Mouse (Mus musculus): ENCODE measurements around the gene Tpgs1.
"Not testable (repeated sequence)": the region's sequence is repeated elsewhere in the genome, so short reads cannot be mapped to it uniquely, and the experiment has no call there.

The Tpgs1 gene

DNA sequence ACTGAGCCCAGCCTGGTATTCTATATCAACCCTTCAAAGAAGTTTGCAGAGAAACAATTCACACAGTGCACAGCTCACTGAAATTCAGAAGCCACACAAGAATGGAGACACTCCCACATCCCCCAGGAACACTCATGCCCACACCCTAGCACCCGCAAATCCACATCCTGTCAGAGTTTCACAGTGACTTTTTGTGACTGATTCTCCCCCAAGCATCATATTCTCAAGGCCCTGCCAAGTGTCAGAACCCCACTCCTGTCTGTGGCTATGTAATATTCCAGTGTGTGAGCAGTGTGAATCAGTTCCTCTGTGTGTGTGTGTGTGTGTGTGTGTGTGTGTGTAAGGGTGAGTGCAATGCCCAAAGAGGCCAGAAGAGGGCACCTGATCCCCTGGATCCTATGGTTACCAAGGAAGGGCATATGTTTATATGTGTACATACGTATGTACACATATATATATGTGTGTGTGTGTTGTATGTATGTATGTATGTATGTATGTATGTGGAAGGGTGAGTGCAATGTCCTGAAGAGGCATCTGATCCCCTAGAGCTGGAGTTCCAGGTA is 22.9 kb downstream of the Tpgs1 start:
- no peak for DNase-seq (ENCODE audit: low spot score in 2 of 2)

DNA sequence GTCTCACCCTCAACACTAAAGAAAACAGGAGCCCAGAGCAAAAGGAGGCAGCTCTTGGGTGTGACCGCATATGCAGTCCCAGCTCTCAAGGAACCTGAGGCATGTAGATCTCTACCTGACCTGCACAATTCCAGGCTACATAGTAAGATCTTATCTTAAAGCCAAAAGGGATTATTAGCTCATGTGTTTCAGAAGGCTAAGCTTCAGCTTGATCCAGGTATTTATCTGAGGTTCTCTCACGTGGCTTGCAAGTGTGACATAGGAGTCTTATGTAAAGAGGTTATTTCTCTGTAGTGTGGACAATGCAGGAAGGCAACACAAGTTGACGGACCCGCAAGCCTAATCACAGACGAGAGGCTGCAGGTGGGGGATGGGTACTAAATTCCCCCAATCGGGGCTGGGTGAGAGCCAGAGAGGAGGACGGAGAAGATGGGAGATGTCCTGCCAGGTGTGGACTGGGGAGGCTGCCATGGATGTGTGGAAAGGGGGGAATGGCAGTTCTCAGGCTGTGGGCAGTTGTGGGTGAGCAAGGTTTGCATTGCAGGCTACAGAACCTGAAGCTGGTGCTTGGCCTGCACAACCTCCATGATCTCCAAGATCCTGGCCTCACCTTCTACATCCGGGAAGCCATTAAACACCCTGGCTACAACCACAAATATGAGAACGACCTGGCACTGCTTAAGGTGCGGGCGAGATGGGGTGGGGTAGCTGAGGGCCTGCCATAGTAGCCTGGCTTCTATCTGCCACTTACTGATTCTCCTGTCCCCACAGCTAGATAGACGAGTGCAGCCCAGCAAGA is 24.6 kb downstream of the Tpgs1 start:
- no peak for DNase-seq (ENCODE audit: low spot score in 2 of 2)

GRCm38 (mm10) chr10:79694379-79694655 is 25.1 kb downstream of the Tpgs1 start:
- no peak for DNase-seq (ENCODE audit: low spot score in 2 of 2)

DNA sequence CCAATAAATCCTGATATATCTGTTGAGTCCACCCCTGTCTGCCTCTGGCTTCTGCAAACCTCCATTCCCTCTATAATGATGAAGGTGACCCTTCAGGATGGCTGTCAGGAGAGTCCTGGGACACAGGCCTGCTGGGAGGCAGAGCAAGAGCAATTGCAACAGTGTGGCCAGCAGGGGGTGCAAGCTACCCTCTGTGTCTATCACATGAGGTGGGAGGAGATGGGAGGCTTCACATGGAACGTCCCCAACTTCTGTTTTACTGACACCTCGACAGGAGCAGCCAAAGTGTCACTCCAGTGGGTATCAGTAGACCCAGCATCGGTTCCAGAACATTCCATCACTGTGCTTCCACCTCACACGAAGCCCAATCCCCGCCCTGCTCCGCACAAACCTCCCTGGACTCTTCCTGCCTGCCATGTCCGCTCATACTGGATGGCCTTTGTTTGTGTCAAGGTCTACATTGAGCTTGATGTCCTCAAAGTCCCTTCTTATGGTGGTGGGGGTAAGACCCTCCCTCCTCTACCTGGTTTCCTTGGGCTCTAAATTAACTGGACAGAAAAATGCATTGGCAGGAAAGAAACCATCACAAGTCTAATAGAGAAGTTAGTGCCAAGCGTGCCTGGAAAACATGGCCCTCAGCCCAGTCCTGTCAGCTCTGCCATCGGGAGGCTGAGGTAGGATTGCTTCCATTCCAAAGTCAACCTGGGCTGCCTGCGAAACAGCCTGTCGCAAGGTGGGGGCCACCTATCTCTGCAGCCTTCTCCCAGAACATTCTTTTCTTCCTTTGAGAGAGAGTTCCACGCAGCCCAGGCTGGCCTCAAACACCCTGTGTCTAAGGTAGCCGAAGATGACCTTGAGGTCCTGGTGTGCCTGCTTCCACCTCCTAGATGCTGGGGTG is 26.3 kb downstream of the Tpgs1 start:
- DNase-seq (ENCODE audit: low spot score in 2 of 2) = no peak

DNA sequence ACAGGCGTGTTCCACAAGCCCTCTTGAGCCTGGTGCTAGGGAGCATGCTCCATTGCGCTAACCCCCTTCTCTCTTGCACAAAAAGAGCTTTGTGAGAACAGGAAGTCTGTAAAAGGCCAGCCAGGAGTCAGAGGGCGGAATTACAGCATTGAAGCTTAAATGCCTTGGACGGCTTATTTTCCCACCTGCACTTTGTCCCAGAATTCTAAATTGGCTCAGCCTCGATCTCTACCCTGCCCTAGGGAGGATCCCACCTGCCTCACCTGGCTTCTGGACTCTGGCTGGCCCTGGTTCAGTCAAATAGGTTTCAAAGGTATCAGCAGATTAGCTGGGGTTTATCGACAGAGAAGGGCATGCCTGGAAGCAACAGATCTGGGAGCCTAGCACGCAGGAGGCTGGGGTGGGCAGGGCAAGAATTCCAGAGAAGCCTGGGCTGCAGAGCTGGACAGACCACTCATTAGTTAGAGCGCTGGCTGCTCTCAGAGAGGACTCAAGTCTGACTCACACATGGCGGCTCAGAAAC is 27.0 kb downstream of the Tpgs1 start:
- no peak for DNase-seq (ENCODE audit: low spot score in 2 of 2)

DNA sequence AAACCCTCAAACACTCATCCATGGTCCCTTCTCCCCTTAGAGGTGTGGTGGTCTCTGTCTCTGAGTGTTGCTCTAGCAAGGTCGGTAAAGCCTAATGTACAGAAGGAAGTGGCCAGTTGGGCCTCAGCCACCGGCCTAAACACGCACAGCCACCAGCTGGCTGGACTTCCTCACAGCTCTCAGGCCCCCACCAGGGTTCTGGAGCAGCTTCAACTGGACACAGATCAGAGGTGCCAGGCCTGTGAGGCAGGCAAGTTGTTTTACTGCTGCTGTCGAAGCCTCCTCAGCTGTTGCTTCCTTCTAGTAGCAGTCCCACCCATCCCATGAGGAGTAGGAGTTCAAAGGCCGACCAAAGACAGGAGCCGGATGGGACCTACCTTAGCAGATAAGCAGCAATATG is 28.7 kb downstream of the Tpgs1 start:
- no peak for DNase-seq (ENCODE audit: low spot score in 2 of 2)

GRCm38 (mm10) chr10:79698459-79698858 is 29.3 kb downstream of the Tpgs1 start:
- no peak for DNase-seq (ENCODE audit: low spot score in 2 of 2)

DNA sequence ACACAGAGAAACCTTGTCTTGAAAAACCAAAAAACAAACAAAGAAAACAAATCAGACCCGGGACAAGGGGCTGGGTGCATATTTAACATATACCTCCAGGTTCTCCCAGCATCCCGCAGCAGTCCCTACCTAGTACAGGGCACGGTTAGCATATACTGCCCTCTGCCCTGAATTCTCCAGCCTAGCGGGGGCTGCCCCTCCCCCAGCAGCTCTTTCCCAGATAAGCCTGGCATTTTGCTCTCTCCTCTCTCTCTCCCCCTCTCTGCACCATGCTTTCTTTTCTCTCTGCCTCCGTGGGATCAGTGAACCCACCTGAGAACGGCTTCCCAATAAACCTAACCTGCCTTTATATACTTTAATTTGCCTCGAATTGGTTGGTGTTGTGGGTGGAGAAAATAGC is 31.5 kb downstream of the Tpgs1 start:
- no peak for DNase-seq (ENCODE audit: low spot score in 2 of 2)

DNA sequence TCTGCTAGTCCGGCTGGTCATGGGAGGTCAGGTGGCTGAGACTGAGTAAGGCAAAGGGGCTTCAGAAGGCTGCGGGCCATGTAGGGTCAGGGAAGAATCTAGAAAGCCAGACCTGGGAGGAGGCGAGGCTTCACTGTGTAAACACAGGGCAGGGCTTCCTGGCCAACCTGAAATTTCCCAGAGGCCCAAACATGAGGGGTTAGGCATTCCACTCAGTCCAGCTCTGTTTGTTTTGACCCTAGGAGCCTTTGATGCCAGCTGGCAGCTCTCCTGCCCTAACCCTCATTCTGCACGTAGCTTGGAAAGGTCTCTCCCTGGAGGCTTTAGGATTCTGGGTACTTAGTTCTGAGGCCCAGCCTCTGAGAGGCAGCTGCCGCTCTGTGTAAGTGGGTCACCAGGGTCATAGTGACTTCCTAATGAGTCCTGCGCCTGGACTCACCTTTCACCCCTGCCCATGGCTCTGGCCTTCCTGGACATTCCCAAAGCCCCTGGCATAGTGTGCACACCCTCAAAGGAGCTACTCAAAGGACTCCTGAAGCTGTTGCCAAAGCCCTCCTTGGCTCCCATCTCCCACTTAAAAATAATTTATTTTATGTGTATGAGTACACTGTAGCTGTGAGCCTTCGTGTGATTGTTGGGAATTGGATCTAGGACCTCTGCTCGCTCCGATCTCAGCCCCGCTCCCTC is 32.4 kb downstream of the Tpgs1 start:
- DNase-seq (ENCODE audit: low spot score in 2 of 2) = no peak

GRCm38 (mm10) chr10:79702970-79703369 is 33.8 kb downstream of the Tpgs1 start:
- DNase-seq (ENCODE audit: low spot score in 2 of 2) = not testable (repeated sequence)

DNA sequence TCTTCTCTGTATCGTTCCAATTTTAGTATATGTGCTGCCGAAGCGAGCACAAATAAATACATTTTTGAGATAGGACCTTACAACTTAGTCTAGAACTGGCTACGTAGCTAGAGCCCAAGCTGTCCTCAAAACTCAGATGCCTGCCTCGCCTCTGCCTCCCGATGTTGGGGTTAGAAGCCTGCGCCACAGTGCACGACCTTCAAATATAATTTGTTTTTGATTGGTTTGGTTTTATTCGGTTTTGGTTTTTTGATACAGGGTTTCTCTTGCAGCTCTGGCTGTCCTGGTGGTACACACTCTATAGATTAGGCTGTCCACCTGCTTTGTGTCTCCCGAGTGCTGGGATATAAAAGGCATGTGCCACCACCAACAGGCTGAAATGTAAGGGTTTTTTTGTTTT is 34.4 kb downstream of the Tpgs1 start:
- DNase-seq (ENCODE audit: low spot score in 2 of 2) = no peak

DNA sequence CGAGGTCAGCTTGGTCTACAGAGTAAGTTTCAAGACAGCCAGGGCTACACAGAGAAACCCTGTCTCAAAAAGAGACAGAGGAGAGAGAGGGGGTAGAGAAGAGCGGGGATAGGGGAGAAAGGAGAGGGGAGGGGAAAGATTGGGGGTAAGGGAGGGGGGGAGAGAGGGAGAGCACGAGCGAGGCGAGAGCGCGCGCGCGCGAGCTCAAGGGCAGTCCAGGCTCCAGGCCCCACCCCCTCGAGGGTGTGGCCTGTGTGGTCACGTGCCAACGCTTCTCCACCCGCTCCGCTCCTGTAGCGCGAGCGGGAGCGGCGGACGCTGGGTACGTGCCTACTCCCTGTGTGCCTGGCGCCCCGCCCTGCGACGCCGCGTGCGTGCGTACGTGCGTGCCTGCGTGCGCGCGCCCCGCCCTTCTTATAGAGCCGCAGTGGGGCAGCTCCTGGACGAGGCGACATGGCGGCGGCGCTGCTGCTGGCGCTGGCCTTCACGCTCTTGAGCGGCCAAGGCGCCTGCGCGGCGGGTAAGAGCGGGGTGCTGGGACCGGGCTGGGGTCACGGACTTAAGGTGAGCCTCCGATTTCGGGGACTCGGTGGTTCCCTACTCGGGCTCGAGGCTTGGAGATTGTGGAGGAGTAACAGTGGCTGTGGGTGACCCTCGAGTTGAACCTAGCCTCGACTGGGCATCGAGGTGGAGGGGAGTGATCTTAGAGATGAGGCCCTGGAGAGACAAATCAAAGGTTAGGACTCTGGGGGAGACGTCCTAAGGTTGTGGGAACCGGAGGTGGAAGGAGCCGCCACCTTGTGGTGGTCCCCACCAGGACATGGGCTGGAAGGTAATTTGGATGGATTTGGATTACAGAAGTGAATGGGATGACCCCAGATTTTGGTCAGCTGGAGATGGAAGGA is 35.1 kb downstream of the Tpgs1 start, which contains the start of gene Bsg:
Bsg (plus strand) TSS at position 427 of the 905 bp plus-strand sequence.
- peak; percentile 96 to 99 for DNase-seq (ENCODE audit: low spot score in 2 of 2)

DNA sequence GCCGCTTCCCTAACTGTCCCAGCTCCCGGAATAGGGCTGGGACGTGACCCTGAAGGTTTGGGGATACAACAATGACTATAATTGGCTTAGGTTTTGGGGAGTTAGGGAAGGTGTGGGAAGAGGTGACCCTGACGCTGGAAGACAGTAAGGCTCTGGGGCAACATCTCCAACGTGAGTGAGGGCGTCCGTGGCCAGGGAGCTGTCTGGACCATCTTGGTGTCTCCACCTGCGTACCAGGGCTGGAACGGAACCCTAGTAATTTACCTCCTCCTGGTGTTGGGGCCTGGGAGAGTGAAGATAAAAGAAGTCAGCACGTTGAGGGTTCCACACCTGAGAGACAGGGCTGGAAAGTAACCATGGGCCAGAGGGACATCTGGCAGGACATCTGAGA is 35.8 kb downstream of the Tpgs1 start:
- DNase-seq (ENCODE audit: low spot score in 2 of 2) = no peak

- DNase-seq (ENCODE audit: low spot score in 2 of 2) = no peak
These were observed 36.8 kb downstream of the Tpgs1 start for GRCm38 (mm10) chr10:79705951-79706350.

GRCm38 (mm10) chr10:79706406-79707094 is 37.4 kb downstream of the Tpgs1 start:
- no peak for DNase-seq (ENCODE audit: low spot score in 2 of 2)

DNA sequence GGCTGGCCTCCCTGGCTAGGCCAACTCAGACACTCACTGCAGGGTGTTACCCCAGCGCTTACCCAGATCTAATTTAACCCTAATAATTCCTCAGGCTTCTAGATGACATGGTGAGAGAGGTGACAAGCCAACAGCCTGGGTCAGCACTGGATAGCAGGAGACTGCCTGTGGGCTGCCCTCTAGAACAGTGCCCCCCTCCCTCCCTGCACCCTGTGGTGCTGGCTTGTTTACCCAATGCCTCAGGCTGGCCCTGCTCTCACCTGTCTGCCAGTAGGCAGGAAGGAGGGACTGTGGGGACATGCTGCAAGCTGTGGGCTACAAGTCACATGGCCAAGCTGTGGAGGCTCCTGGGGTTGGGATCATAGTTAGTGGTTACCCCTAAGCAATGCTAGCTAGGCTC is 38.0 kb downstream of the Tpgs1 start:
- DNase-seq (ENCODE audit: low spot score in 2 of 2) = no peak

DNA sequence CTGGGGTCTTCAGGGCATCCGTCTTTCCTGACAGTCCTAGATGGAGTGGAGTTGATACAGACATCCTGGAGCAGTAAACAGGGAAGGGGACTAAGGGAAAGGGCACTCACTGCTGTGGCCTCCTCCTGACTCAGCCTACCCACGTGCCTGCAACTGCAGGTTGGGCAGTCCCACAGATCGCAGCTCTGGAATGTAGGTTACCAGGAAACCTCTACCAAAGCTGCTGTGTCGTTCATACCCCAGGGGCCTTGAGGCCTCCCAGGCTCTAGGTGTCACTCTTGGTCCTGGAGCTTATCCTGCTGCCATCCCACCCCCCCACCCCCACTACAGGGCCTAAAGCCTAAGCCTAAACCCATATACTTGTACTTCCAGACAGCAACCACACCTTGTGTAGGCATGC is 38.6 kb downstream of the Tpgs1 start:
- DNase-seq (ENCODE audit: low spot score in 2 of 2) = no peak

DNA sequence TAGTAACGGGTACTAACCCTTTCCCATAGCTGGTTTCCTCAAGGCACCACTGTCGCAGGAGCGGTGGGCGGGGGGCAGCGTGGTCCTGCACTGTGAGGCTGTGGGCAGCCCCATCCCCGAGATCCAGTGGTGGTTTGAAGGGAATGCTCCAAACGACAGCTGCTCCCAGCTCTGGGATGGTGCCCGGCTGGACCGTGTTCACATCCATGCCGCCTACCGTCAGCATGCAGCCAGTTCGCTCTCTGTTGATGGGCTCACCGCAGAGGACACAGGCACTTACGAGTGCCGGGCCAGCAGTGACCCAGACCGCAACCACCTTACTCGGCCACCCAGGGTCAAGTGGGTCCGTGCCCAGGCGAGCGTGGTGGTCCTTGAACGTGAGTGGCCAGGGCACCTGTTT is 39.5 kb downstream of the Tpgs1 start:
- no peak for DNase-seq (ENCODE audit: low spot score in 2 of 2)

DNA sequence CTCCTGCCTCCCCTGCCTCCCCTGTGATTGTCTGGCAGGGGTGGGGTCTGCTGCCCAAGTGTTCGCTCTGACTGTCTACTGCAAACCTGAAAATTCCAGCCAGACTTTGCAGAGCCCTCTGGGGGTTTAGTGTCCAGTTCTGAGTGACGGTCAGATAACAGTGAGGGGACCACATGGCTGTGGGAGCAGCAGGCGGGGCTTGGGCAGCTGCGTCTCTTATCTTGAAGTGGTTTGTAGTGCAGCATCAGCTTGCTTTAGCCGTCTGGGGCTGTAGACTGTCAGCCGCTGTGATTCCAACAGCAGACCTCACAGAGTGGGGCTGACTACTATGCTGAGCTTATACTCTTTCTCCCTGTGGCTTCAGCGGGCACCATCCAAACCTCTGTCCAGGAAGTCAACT is 40.1 kb downstream of the Tpgs1 start:
- DNase-seq (ENCODE audit: low spot score in 2 of 2) = no peak

GRCm38 (mm10) chr10:79712029-79712428 is 42.9 kb downstream of the Tpgs1 start:
- no peak for DNase-seq (ENCODE audit: low spot score in 2 of 2)

All from frontal cortex, postnatal 36 days (tissue).